Mouse (Mus musculus) hindbrain, embryonic 11.5 days (tissue): ENCODE results near the gene Gm13090. TPM values are rescaled to one million over a fixed set of nuclear protein-coding genes. Genes with fewer than 3 reads are reported as not detected.
A peak's percentile ranks its signal among the peaks of the same experiment; 100 is the strongest.

ENCODE experiments used
- ATAC-seq: fragments of 200-750 bp; cut with Nextera tagmentation; 2 replicates; pipeline ENCODE4 v1.8.0; 2017; ENCODE audit warnings: mild to moderate bottlenecking, moderate TSS enrichment, moderate library complexity; ENCODE audit not compliant: low FRiP score
- DNase-seq: peaks from one replicate; pipeline ENCODE4 v3.0.0-alpha.2; 2015; ENCODE audit warnings: low spot score
- H3K27ac ChIP-seq: fragments of 300-500 bp; sonication (generic); 2 replicates; pipeline ENCODE4 v1.5.1; 2014; ENCODE audit warnings: mild to moderate bottlenecking, low read depth, low read length
- H3K27me3 ChIP-seq: fragments of 300-500 bp; sonication (generic); 2 replicates; pipeline ENCODE4 v1.6.1; 2014; ENCODE audit warnings: mild to moderate bottlenecking, low read length, moderate library complexity, mixed read lengths; ENCODE audit not compliant: control insufficient read depth, insufficient read depth
- H3K36me3 ChIP-seq: fragments of 300-500 bp; sonication (generic); 2 replicates; pipeline ENCODE4 v1.6.1; 2014; ENCODE audit warnings: mild to moderate bottlenecking, low read length, moderate library complexity, mixed read lengths; ENCODE audit not compliant: control insufficient read depth, insufficient read depth
- H3K4me1 ChIP-seq: fragments of 300-500 bp; sonication (generic); replicated peaks from 2 replicates; pipeline ENCODE4 v1.6.1; 2014; ENCODE audit warnings: low read length, mixed read lengths; ENCODE audit not compliant: control insufficient read depth, insufficient read depth
- H3K4me2 ChIP-seq: fragments of 300-500 bp; sonication (generic); replicated peaks from 2 replicates; pipeline ENCODE4 v1.6.1; 2014; ENCODE audit warnings: mild to moderate bottlenecking, low read depth, low read length
- H3K4me3 ChIP-seq: fragments of 300-500 bp; sonication (generic); 2 replicates; pipeline ENCODE4 v1.5.1; 2014; ENCODE audit warnings: low read depth, low read length
- H3K9ac ChIP-seq: fragments of 300-500 bp; sonication (generic); 2 replicates; pipeline ENCODE4 v1.6.1; 2014; ENCODE audit warnings: low read depth, low read length
- H3K9me3 ChIP-seq: fragments of 300-500 bp; sonication (generic); 2 replicates; pipeline ENCODE4 v1.6.1; 2016; ENCODE audit warnings: low read length; ENCODE audit not compliant: control insufficient read depth
- WGBS: fragments of 180-500 bp; shearing (Covaris S2); extraction: QIAGEN DNeasy Blood & Tissue Kit; methylation state at CpG from one replicate; pipeline ENCODE4 v1.1.7; 2014; 5-methylcytosine and 5-hydroxymethylcytosine counted together
- polyA plus RNA-seq: library from polyadenylated mRNA; unstranded; fragments of >200 nt; fragmentation: Nextera tagmentation; extraction: Ambion mirVana; gene quantifications from 2 replicates; pipeline ENCODE4 v1.2.1, GENCODE M21; 2014

The Gm13090 gene
- 0.21 and 0.56 TPM in 2 replicates for polyA plus RNA-seq

DNA sequence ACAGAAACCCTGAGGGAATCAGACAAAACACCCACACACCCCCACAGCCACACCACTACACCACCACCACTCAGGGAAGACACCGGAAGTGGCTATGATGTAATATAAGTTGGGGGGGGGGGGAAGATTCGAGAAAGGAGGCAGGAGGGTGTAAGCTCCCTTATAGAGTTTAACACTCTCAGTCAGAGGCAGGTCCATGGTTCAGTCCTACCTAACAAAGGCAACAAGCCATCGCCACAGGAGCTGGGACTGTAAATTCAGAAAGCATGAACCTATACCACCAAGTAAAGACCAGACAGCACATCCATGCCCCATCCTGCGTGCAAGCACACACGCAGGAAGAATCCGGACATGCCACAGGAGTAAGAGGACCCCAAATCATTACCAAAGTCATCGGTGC, at the start of gene Gm13090:
Gm13090 (plus strand) TSS at position 301 of the 400 bp plus-strand sequence.
- 95% methylated on average over 7 of the region's 7 CpGs for WGBS
- DNase-seq (no peak), ATAC-seq (no peak)
- H3K36me3 ChIP-seq: peaks cover 9% of the 10 kb centered on the region; the same call in 1 of the 2 replicates
- H3K4me1 ChIP-seq: no peaks in the 10 kb centered on the region
- H3K4me2 ChIP-seq: no peak within 1 kb of the TSS
- no peak within 1 kb of the TSS for H3K27ac ChIP-seq
- H3K9ac ChIP-seq: no peak within 1 kb of the TSS
- H3K27me3 ChIP-seq: no peaks in the 10 kb centered on the region
- no peak within 1 kb of the TSS for H3K4me3 ChIP-seq
- no peaks in the 10 kb centered on the region for H3K9me3 ChIP-seq

DNA sequence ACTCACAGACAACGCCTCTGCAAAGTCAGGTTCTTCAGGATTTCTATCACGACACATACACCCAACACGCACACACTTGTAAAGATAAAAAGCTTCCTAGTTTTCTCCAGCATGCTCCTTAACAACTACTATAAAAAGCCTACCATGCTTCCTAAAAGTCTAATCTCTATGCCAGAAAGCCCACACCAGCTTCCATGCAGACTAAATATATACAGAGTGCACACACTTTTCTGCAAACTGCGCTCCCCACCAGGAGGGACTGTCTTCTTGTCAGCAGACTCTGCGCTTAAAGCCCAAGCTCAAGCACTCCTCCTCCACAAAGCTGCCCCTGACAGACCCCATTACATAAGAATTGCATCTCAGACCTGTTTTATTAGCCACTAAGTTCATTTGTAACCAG, 47.9 kb upstream of the Gm13090 start:
- H3K4me3 ChIP-seq: no peak overlapping the region
- no peaks in the 10 kb centered on the region for H3K36me3 ChIP-seq
- DNase-seq: no peak
- no peak overlapping the region for H3K4me2 ChIP-seq
- no peaks in the 10 kb centered on the region for H3K9me3 ChIP-seq
- H3K9ac ChIP-seq: no peak overlapping the region
- 92% methylated on average over 5 of the region's 5 CpGs for WGBS
- no peak overlapping the region for H3K27ac ChIP-seq
- ATAC-seq: no peak
- no peaks in the 10 kb centered on the region for H3K27me3 ChIP-seq
- H3K4me1 ChIP-seq: peaks cover 3% of the 10 kb centered on the region; the same call in 1 of the 2 replicates

DNA sequence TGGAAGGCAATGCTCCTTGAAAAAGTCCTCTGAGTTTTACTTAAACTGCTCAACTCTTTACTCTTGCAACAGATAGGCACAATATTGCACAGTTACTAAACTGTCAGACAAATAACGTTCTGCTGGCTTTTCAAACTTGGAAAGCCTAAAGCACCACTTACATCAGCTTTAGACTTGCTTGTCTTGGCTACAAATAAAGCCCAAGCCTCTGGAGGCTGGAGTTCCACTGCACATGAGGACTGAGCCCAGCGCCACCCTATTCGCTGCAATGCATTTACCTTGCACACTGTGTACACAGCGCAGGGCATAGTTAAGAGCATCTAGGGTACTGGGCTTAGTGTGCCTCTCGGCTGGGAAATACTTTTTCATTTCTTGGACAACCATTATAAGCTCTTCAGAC, 46.1 kb upstream of the Gm13090 start:
- Histone ChIP-seq H3K27me3 (no peaks in the 10 kb centered on the region), H3K4me2 (no peak overlapping the region), H3K36me3 (0 out of 2 replicates have a peak, but pooled peaks cover 3% of the 10 kb centered on the region), H3K27ac (no peak overlapping the region), H3K4me1 (peaks cover 3% of the 10 kb centered on the region; the same call in 1 of the 2 replicates), H3K4me3 (no peak overlapping the region), H3K9me3 (no peaks in the 10 kb centered on the region), H3K9ac (no peak overlapping the region)
- ATAC-seq (no peak), DNase-seq (peak; percentile 8)
- 57% methylated on average over 5 of the region's 5 CpGs for WGBS

DNA sequence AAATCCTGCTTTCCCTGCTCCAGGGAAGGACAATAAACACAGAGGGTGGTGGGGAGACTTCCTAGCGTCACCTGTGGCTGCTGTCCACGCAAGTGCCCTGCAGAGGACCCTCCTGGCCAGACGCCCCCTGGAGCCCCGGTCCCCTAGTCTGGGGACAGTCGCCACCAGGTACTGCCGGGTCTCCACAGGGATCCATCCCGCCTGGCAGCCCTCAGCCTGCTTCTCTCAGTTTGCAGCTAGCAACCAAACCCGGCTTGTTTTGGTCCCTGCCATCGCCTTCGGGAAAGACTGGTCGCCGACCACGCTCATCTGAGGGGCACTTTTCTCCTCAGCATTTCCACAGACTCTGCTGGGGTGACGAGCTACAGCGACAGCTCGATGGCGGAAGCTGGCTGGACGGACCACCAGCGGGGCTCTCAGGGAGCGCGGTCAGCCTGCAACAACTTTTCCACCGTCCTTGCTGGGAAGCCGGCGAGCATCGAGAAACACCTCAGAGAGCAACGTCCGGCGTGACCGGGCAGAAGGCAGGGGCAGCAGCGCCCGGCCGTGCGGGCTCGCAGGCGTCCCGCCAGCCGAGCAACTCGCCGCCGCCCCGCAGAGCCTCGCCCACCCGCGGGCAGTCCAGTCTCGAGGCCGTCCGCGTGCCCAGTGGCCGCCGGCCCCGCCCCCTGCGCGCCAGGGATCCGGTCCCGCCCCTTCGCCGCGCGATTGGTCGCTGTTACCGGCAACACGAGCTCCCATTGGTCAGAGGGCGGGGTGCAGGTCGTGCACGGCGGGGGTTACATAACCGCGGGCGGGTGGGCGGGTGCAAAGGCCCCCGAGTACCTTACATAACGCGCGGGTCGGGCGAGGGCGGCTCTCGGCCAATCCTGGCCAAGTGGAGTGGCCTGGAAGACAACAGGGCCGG, 45.1 kb upstream of the Gm13090 start, which contains the start of gene Per3:
Per3 (minus strand) TSS at position 629 of the 907 bp plus-strand sequence.
- peak; percentile 96 for ATAC-seq
- H3K27me3 ChIP-seq: no peaks in the 10 kb centered on the region
- H3K4me1 ChIP-seq: peaks cover 3% of the 10 kb centered on the region; the same call in 1 of the 2 replicates
- DNase-seq: peak; percentile 94
- no peak within 1 kb of the TSS for H3K27ac ChIP-seq
- WGBS: under 1% methylated on average over 77 of the region's 79 CpGs
- H3K9ac ChIP-seq: peak within 1 kb of the TSS; percentile 59
- H3K4me3 ChIP-seq: peak within 1 kb of the TSS; percentile 44
- H3K4me2 ChIP-seq: peak within 1 kb of the TSS; percentile 93
- no peaks in the 10 kb centered on the region for H3K9me3 ChIP-seq
- 0 out of 2 replicates have a peak, but pooled peaks cover 3% of the 10 kb centered on the region for H3K36me3 ChIP-seq

- H3K4me3 ChIP-seq: peak overlapping the region; percentile 44
- ATAC-seq (no peak), DNase-seq (no peak)
- H3K27ac ChIP-seq: no peak overlapping the region
- H3K9me3 ChIP-seq: no peaks in the 10 kb centered on the region
- 4% methylated on average over 20 of the region's 21 CpGs for WGBS
- 0 out of 2 replicates have a peak, but pooled peaks cover 3% of the 10 kb centered on the region for H3K36me3 ChIP-seq
- H3K27me3 ChIP-seq: no peaks in the 10 kb centered on the region
- peak overlapping the region; percentile 93 for H3K4me2 ChIP-seq
- H3K4me1 ChIP-seq: peaks cover 3% of the 10 kb centered on the region; the same call in 1 of the 2 replicates
- peak overlapping the region; percentile 19; the same call in 1 of the 2 replicates for H3K9ac ChIP-seq
Measured at GRCm38 (mm10) chr4:151044944-151045570, 44.3 kb upstream of the Gm13090 start.

GRCm38 (mm10) chr4:151046524-151046923, 42.8 kb upstream of the Gm13090 start:
- Histone ChIP-seq H3K4me2 (no peak overlapping the region), H3K4me3 (no peak overlapping the region), H3K27me3 (no peaks in the 10 kb centered on the region), H3K9ac (no peak overlapping the region), H3K4me1 (peaks cover 3% of the 10 kb centered on the region; the same call in 1 of the 2 replicates), H3K9me3 (no peaks in the 10 kb centered on the region), H3K27ac (no peak overlapping the region), H3K36me3 (0 out of 2 replicates have a peak, but pooled peaks cover 3% of the 10 kb centered on the region)
- 86% methylated on average over 3 of the region's 3 CpGs for WGBS
- ATAC-seq: no peak
- no peak for DNase-seq

DNA sequence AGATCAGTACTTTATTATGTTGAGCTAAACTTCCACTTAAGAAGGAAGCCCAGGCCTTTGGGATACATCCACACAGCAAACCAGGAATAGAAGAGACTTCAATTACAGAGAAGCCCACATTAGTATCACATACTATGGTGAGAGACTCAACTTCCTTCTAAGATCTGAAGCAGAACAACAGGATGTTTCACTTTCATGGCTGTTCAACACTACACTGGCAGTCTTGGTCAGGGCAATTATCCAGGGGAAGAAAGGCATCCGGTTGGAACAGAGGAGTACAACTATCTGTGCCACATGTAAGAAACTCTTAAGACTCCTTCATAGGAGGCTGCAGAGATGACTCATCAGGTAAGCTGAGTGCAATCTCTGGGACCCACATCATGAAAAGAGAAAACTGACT, 38.2 kb upstream of the Gm13090 start:
- no peak overlapping the region for H3K27ac ChIP-seq
- H3K36me3 ChIP-seq: 0 out of 2 replicates have a peak, but pooled peaks cover 3% of the 10 kb centered on the region
- no peak overlapping the region for H3K9ac ChIP-seq
- no peaks in the 10 kb centered on the region for H3K9me3 ChIP-seq
- no peaks in the 10 kb centered on the region for H3K27me3 ChIP-seq
- 86% methylated on average over 1 of the region's 1 CpGs for WGBS
- DNase-seq (no peak), ATAC-seq (no peak)
- no peak overlapping the region for H3K4me2 ChIP-seq
- no peaks in the 10 kb centered on the region for H3K4me1 ChIP-seq
- H3K4me3 ChIP-seq: no peak overlapping the region

GRCm38 (mm10) chr4:151057347-151058321, 31.7 kb upstream of the Gm13090 start, which contains the start of gene Vamp3:
Gene Vamp3, minus strand, starts transcription at chr4:151057963.
- Histone ChIP-seq H3K9ac (peak within 1 kb of the TSS; percentile 86), H3K27ac (peak within 1 kb of the TSS; percentile 87), H3K4me1 (peaks cover 6% of the 10 kb centered on the region; the same call in 1 of the 2 replicates), H3K4me2 (peak within 1 kb of the TSS; percentile 69), H3K4me3 (peak within 1 kb of the TSS; percentile 90), H3K9me3 (no peaks in the 10 kb centered on the region), H3K36me3 (no peaks in the 10 kb centered on the region), H3K27me3 (no peaks in the 10 kb centered on the region)
- peak; percentile 100 for DNase-seq
- ATAC-seq: peak; percentile 99
- WGBS: under 1% methylated on average over 103 of the region's 114 CpGs
